Mouse (Mus musculus) intestine, embryonic 15.5 days (tissue): ENCODE measurements around the gene Gcn1l1. TPM values are rescaled to one million over a fixed set of nuclear protein-coding genes. Genes with fewer than 3 reads are reported as not detected.
"Not testable (repeated sequence)": the region's sequence is repeated elsewhere in the genome, so short reads cannot be mapped to it uniquely, and the experiment has no call there.

Experiments used
- ATAC-seq: fragments of 200-750 bp; cut with Nextera tagmentation; 2 replicates; pipeline ENCODE4 v1.8.0; 2017; ENCODE audit warnings: moderate TSS enrichment, moderate library complexity
- H3K27ac ChIP-seq: fragments of 300-500 bp; sonication (generic); 2 replicates; pipeline ENCODE4 v1.5.1; 2015; ENCODE audit warnings: mild to moderate bottlenecking, inconsistent platforms
- H3K27me3 ChIP-seq: fragments of 300-500 bp; sonication (generic); replicated peaks from 2 replicates; pipeline ENCODE4 v1.6.1; 2015; ENCODE audit warnings: inconsistent platforms
- H3K36me3 ChIP-seq: fragments of 300-500 bp; sonication (generic); 2 replicates; pipeline ENCODE4 v1.6.1; 2015; ENCODE audit warnings: inconsistent platforms
- H3K4me1 ChIP-seq: fragments of 300-500 bp; sonication (generic); replicated peaks from 2 replicates; pipeline ENCODE4 v1.6.1; 2015; ENCODE audit warnings: inconsistent platforms
- H3K4me2 ChIP-seq: fragments of 300-500 bp; sonication (generic); replicated peaks from 2 replicates; pipeline ENCODE4 v1.6.1; 2015; ENCODE audit warnings: mild to moderate bottlenecking, inconsistent platforms
- H3K4me3 ChIP-seq: fragments of 300-500 bp; sonication (generic); replicated peaks from 2 replicates; pipeline ENCODE4 v1.5.1; 2015; ENCODE audit warnings: inconsistent platforms
- H3K9ac ChIP-seq: fragments of 300-500 bp; sonication (generic); 2 replicates; pipeline ENCODE4 v1.6.1; 2015; ENCODE audit warnings: inconsistent platforms
- H3K9me3 ChIP-seq: fragments of 300-500 bp; sonication (generic); 2 replicates; pipeline ENCODE4 v1.6.1; 2016; ENCODE audit warnings: inconsistent platforms
- WGBS: fragments of 180-500 bp; shearing (Covaris S2); methylation state at CpG from one replicate; pipeline ENCODE4 v1.1.7; 2015; 5-methylcytosine and 5-hydroxymethylcytosine counted together
- polyA plus RNA-seq: library from polyadenylated mRNA; unstranded; fragments of >200 nt; fragmentation: Nextera tagmentation; extraction: Ambion mirVana; gene quantifications from 2 replicates; pipeline ENCODE4 v1.2.1, GENCODE M21; 2015

Gcn1l1 gene
- polyA plus RNA-seq = 31.8 and 34.7 TPM in 2 replicates

DNA sequence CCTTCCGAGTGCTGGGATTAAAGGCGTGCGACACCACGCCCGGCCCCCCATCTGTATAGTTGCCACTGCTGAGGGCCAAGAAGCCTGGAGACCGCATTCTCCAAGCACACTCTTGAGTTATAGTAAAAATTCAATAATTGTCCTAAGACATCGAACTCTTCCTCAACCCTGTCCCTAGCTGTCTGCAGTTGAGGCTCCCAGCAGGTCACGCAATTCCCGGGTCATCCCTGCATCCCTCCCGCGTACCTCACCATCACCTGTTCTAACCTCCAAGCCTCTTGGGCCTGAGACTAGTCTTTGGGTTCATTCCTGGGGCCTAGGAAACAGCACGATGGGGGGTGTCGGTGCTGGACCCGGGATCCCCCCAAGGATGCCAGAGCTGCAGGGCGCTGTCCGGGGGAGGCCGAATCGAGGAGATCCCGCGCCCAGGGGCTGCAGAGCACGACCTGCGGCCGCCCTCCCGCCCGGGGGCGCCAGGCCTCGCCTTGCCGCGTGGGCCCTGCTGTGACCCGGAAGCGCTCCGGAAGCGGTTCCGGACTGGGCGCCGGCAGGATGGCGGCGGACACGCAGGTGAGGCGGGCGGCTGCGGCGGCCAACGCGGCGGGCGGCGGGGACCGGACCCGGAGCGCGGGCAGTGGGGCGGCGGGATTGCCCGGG, at the start of gene Gcn1l1:
Gene Gcn1l1, plus strand, starts transcription at position 518 of the 657 bp plus-strand sequence.
- peak; percentile 92 for ATAC-seq
- H3K4me2 ChIP-seq = peak within 1 kb of the TSS; percentile 90
- WGBS = 2% methylated on average over 55 of the region's 55 CpGs
- peaks cover 38% of the 10 kb centered on the region for H3K4me1 ChIP-seq
- peak within 1 kb of the TSS; percentile 94 for H3K4me3 ChIP-seq
- H3K9ac ChIP-seq = peak within 1 kb of the TSS; percentile 98
- H3K27me3 ChIP-seq = no peaks in the 10 kb centered on the region
- H3K36me3 ChIP-seq = peaks cover 25% of the 10 kb centered on the region
- H3K9me3 ChIP-seq = no peaks in the 10 kb centered on the region
- peak within 1 kb of the TSS; percentile 78 for H3K27ac ChIP-seq

DNA sequence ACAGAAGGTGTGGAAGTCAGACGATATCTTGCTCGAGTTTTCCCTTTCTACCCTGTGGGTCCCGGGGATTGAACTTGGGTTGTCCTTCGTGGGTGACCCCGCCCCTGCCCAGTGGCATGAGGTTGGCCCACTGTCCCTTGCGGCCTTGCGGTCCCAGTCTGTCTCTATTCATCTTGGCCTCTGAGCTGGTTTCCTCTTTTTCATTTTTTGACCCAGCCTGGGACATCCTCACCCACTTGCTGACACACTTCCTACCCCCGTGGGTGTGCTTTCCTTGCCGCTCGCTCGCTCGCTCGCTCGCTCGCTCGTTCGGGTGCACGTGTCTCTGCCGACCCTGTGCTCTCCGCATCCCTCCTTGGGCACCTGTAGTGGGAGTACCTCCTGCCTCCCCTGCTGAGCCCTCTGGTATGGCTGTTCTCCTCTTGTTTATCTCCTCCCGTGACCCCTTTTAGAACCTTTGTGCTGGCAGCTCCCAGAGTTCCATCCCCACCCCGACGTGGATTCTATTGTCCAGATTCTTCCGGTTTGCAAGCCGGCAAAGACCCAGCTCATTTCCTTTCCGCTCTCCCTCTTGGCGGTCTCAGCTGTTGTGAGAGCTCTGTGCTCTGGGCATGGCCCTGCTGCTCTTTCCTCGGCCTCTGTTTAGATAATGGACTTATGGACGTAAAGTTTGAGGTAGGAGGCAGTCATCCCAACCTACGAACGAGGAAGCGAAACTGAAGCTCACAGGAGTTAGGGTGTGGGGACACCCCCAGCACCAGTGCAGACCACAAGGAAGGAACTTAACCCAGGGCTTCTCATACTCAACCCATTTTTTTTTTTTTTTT, 48.8 kb upstream of the Gcn1l1 start:
- no peak overlapping the region for H3K4me3 ChIP-seq
- H3K36me3 ChIP-seq = no peaks in the 10 kb centered on the region
- no peaks in the 10 kb centered on the region for H3K9me3 ChIP-seq
- peaks cover 37% of the 10 kb centered on the region for H3K4me1 ChIP-seq
- no peak for ATAC-seq
- no peak overlapping the region for H3K9ac ChIP-seq
- 73% methylated on average over 32 of the region's 32 CpGs for WGBS
- H3K4me2 ChIP-seq = no peak overlapping the region
- H3K27ac ChIP-seq = peak overlapping the region; percentile 44; the same call in 1 of the 2 replicates
- no peaks in the 10 kb centered on the region for H3K27me3 ChIP-seq

DNA sequence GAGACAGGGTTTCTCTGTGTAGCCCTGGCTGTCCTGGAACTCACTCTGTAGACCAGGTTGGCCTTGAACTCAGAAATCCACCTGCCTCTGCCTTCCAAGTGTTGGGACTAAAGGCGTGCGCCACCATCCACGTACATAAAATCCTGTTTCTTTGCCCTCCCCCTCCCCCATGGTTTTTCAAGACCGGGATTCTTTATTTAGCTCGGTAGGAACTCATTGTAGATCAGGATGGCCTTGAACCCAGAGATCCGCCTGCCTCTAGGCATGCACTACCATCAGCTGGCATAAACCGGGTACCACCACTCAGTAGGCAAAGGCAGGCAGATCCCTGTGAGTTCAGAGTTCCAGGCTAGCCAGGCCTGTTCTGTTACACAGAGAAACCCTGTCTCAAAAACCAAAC, 48.1 kb upstream of the Gcn1l1 start:
- Histone ChIP-seq H3K4me3 (no peak overlapping the region), H3K4me2 (no peak overlapping the region), H3K9ac (no peak overlapping the region), H3K27ac (0 out of 2 replicates have a peak overlapping the region, but pooled peaks have one; percentile 40), H3K27me3 (no peaks in the 10 kb centered on the region), H3K9me3 (no peaks in the 10 kb centered on the region), H3K4me1 (peaks cover 43% of the 10 kb centered on the region), H3K36me3 (no peaks in the 10 kb centered on the region)
- WGBS = 82% methylated on average over 7 of the region's 7 CpGs
- no peak for ATAC-seq

DNA sequence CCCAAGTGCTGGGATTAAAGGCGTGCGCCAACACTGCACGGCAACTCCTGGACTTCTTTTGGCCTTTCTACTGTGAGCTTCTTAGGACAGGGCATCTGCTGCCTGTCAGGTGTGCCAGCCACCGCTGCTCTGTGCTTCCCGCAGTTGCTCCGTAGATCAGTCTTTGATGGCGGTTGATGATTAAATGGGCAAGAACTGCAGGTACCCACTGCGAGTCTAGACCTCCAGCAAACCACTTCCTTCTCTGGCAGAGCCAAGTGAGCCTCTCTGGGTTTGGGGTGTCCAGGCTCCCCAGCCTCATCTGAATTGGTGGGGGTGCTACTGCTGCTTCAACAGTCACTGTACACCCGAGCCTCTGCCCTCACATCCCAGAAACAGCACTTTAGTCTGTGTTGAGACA, 47.6 kb upstream of the Gcn1l1 start:
- no peaks in the 10 kb centered on the region for H3K9me3 ChIP-seq
- H3K4me1 ChIP-seq = peaks cover 48% of the 10 kb centered on the region
- H3K4me3 ChIP-seq = no peak overlapping the region
- no peak overlapping the region for H3K9ac ChIP-seq
- H3K27ac ChIP-seq = no peak overlapping the region
- H3K4me2 ChIP-seq = no peak overlapping the region
- no peaks in the 10 kb centered on the region for H3K27me3 ChIP-seq
- WGBS = 91% methylated on average over 9 of the region's 9 CpGs
- H3K36me3 ChIP-seq = no peaks in the 10 kb centered on the region
- no peak for ATAC-seq

DNA sequence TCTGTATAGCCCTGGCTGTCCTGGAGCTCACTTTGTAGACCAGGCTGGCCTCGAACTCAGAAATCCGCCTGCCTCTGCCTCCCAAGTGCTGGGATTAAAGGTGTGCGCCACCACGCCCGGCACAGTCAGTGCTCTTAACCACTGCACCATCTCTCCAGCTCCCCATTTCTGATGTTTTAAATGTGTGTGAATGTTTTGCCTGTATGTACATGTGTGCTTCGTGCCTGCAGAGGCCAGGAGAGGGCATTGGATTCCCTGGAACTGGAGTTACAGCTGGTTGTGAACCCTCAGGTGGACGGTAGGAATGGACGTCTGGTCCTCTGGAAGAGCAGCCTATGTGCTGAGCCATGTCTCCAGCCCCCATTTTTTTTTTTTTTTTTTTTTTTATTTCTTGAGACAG, 46.8 kb upstream of the Gcn1l1 start:
- not testable (repeated sequence) for H3K27me3 ChIP-seq, H3K9ac ChIP-seq, H3K4me3 ChIP-seq, H3K27ac ChIP-seq, H3K36me3 ChIP-seq, H3K4me2 ChIP-seq, H3K9me3 ChIP-seq, ATAC-seq
- H3K4me1 ChIP-seq = peaks cover 55% of the 10 kb centered on the region
- WGBS = 99% methylated on average over 8 of the region's 8 CpGs

DNA sequence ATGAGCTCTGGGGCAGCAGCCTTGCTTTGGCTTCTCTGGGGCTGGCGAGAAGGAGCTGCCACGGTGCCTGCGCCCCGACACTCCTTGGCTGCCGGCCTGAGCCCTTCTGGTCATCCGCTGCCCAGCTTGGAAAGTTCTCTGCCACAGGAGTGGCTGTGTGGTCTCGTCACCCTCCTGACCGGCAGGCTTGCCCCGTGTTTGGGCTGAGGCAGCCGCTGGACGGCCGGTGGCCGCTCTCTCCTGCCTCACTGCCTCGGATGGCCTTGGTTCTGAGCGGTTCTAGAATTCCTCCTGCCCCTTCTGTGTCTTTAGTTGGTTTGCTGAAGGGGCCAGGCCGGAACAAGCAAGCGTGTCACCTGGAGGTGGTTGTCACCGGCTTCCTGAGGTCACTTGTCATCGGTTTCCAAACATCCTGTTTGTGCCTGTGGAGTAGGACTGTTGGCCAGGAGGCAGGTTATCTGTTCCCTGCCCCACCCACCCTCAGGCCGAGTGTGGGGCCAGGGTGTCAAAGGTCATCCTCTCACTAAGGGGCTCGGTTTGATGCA, 44.7 kb upstream of the Gcn1l1 start:
- no peak overlapping the region for H3K4me3 ChIP-seq
- H3K4me2 ChIP-seq = peak overlapping the region; percentile 30; the same call in 1 of the 2 replicates

DNA sequence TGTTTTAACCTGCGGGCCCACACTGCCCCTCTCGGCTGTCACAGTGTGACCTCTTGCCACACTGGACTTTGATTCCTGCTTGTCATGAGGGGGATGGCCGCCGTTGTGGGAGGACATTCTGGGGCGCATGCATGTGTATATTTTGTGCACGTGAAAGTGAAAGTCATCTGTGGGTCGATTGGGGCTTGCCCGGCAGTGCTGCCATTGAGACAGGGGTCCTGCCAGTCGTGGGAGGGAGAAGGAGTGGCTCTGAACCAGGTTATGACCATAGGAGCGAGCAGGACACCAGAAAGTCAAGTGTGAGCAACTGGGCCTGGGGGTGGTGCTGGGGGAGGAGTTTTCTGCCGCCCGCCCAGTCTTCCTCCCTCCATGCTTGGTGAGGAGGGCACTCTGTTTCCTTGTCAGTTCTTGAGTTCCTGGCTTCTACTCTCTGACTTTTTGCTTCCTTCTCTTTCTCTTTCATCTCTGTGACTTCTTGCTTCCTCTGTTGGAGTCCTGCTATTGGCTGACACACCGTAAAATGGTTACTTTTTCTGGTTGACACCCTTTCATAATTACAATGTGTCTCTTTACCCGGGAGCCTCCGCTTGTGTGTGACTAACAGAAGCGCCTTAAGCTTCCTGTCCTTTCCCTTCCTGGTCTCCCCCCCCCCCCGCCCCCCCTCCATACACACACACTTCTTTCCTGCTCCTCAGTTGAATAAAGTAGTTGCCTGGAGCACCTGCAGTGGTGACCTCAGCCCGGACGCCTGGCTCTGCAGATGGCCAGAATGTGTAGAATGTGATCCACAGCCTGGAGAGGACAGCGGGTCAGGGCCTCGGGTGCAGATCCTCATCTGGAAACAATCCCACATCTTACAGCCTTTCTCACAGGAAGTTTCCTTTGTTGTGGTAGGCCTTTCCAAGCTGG, 43.2 kb upstream of the Gcn1l1 start:
- Histone ChIP-seq H3K4me2 (peak overlapping the region; percentile 31), H3K9ac (no peak overlapping the region), H3K36me3 (no peaks in the 10 kb centered on the region), H3K9me3 (no peaks in the 10 kb centered on the region), H3K4me1 (peaks cover 59% of the 10 kb centered on the region), H3K27ac (peak overlapping the region; percentile 79), H3K27me3 (no peaks in the 10 kb centered on the region), H3K4me3 (0 out of 2 replicates have a peak overlapping the region, but pooled peaks have one; percentile 2)
- 44% methylated on average over 21 of the region's 21 CpGs for WGBS
- ATAC-seq = peak; percentile 48

More for the DNA sequence above, 44.7 kb upstream of the Gcn1l1 start:
- peaks cover 57% of the 10 kb centered on the region for H3K4me1 ChIP-seq
- peak overlapping the region; percentile 79 for H3K27ac ChIP-seq
- H3K36me3 ChIP-seq = no peaks in the 10 kb centered on the region
- no peaks in the 10 kb centered on the region for H3K9me3 ChIP-seq
- 56% methylated on average over 21 of the region's 21 CpGs for WGBS
- peak overlapping the region; percentile 20; the same call in 1 of the 2 replicates for H3K9ac ChIP-seq
- H3K27me3 ChIP-seq = no peaks in the 10 kb centered on the region
- no peak for ATAC-seq

DNA sequence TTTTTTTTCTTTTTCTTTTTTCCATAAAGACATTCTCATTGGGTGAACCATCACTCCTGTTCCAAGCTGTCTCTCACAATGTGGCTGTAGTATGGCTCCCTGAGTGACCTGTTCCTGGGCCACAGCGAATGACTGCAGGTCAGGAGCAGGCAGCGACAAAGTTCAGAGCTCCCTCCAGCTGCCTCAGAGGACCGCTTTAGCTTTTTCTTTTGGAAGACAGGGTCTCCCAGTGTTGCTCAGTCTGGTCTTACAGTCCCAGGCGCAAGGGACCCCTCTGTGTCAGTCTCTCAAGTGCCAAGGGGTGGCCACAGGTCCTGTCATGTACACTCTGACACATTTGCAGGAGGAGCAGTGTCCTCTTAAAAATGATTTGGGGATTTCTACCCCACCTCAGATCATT, 42.5 kb upstream of the Gcn1l1 start:
- no peak overlapping the region for H3K9ac ChIP-seq
- no peaks in the 10 kb centered on the region for H3K9me3 ChIP-seq
- no peak for ATAC-seq
- no peaks in the 10 kb centered on the region for H3K27me3 ChIP-seq
- no peaks in the 10 kb centered on the region for H3K36me3 ChIP-seq
- no peak overlapping the region for H3K4me2 ChIP-seq
- peaks cover 59% of the 10 kb centered on the region for H3K4me1 ChIP-seq
- H3K4me3 ChIP-seq = no peak overlapping the region
- peak overlapping the region; percentile 79 for H3K27ac ChIP-seq
- 92% methylated on average over 4 of the region's 4 CpGs for WGBS

DNA sequence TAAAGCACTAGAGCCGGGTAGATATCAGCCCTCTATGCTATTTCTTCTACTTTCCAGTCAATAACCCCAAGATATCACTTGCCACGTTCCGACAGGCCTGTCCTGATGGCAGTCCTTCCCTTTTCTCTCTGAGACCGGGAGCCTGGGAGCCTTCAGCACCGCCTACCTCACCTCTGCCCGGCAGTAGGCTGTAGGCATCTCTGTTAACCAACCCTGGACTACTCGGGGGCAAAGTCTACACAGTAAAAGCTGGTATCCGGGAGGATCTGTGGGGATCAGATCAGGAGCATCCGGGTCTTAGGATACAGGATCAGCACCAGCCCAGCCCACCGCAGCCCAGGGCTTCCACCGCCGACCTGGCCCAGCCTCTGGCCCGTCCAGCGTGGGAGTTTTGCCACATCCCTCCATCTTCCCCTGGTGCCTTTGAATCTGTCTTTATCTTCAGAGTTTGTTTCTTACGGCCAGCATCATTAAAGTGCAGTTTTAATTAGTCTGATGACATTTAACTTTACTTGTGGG, 42.0 kb upstream of the Gcn1l1 start:
- Histone ChIP-seq H3K27me3 (no peaks in the 10 kb centered on the region), H3K4me3 (no peak overlapping the region), H3K27ac (peak overlapping the region; percentile 79), H3K4me1 (peaks cover 59% of the 10 kb centered on the region), H3K9me3 (no peaks in the 10 kb centered on the region), H3K36me3 (no peaks in the 10 kb centered on the region), H3K9ac (no peak overlapping the region), H3K4me2 (no peak overlapping the region)
- WGBS = 61% methylated on average over 15 of the region's 15 CpGs
- peak; percentile 61 for ATAC-seq

DNA sequence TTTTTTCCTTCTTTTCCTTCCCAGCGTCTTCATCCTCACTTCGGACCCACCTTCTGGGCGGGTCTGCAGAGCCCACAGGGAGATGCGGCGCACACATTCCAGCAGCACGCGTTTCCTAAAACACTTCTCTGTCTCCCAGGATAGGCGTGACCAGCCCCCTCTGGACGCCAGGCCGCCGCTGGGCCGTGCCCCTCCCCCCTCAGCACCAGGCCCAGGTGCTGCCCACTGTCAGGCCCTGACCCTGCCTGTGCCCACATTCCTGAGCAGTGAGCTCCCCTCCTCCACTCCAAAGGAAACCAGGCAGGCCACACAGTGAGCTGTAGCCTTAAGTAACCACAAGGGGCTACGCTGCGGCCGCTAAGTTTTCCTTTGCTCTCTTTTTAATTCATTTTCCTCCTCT, 41.1 kb upstream of the Gcn1l1 start:
- H3K4me2 ChIP-seq = peak overlapping the region; percentile 42
- no peaks in the 10 kb centered on the region for H3K27me3 ChIP-seq
- no peaks in the 10 kb centered on the region for H3K9me3 ChIP-seq
- H3K27ac ChIP-seq = peak overlapping the region; percentile 72
- no peak overlapping the region for H3K4me3 ChIP-seq
- ATAC-seq = peak; percentile 21; the same call in 1 of the 2 replicates
- 13% methylated on average over 15 of the region's 15 CpGs for WGBS
- H3K4me1 ChIP-seq = peaks cover 63% of the 10 kb centered on the region
- H3K9ac ChIP-seq = no peak overlapping the region
- H3K36me3 ChIP-seq = no peaks in the 10 kb centered on the region

DNA sequence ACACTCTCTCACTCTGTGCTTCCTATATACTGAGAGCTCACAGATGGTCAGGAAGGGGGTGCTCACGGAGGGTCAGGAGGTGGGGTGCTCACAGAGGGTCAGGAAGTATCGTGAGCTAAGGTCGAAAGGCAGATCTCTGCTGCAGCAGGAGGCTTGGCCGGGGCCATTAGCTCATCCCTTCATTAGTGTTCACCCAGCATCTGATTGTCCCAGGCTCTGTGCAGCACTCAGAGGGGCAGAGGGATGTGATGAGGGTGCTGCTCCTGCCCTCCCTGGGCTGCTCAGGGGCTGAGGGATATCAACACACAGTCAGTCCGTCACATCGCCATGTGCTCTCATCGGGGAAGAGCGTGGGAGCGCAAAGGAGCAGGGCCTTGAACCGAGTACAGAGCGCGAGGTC, 40.6 kb upstream of the Gcn1l1 start:
- H3K9ac ChIP-seq = no peak overlapping the region
- WGBS = 55% methylated on average over 12 of the region's 12 CpGs

More for the DNA sequence above, 40.6 kb upstream of the Gcn1l1 start:
- no peak overlapping the region for H3K4me3 ChIP-seq
- peak; percentile 12; the same call in 1 of the 2 replicates for ATAC-seq
- H3K36me3 ChIP-seq = no peaks in the 10 kb centered on the region
- H3K4me1 ChIP-seq = peaks cover 68% of the 10 kb centered on the region
- H3K4me2 ChIP-seq = peak overlapping the region; percentile 42; the same call in 1 of the 2 replicates
- H3K27me3 ChIP-seq = no peaks in the 10 kb centered on the region
- peak overlapping the region; percentile 72; the same call in 1 of the 2 replicates for H3K27ac ChIP-seq
- H3K9me3 ChIP-seq = no peaks in the 10 kb centered on the region
